Mouse (Mus musculus) lung, embryonic 16.5 days (tissue): Measurements from ENCODE around the gene Sparc. TPM values are rescaled to one million over a fixed set of nuclear protein-coding genes. Genes with fewer than 3 reads are reported as not detected.
A peak's percentile ranks its signal among the peaks of the same experiment; 100 is the strongest.

Experiments
- ATAC-seq: fragments of 200-750 bp; cut with Nextera tagmentation; 2 replicates; pipeline ENCODE4 v1.8.0; 2017; ENCODE audit warnings: low read depth, mild to moderate bottlenecking, moderate library complexity
- H3K27ac ChIP-seq: fragments of 300-500 bp; sonication (generic); 2 replicates; pipeline ENCODE4 v1.5.1; 2014; ENCODE audit warnings: mild to moderate bottlenecking, control low read depth, low read length
- H3K27me3 ChIP-seq: fragments of 300-500 bp; sonication (generic); 2 replicates; pipeline ENCODE4 v1.6.1; 2014; ENCODE audit warnings: low read depth, low read length, mixed read lengths; ENCODE audit not compliant: control insufficient read depth, insufficient read depth
- H3K36me3 ChIP-seq: fragments of 300-500 bp; sonication (generic); 2 replicates; pipeline ENCODE4 v1.6.1; 2014; ENCODE audit warnings: low read length; ENCODE audit not compliant: control insufficient read depth, insufficient read depth
- H3K4me1 ChIP-seq: fragments of 300-500 bp; sonication (generic); replicated peaks from 2 replicates; pipeline ENCODE4 v1.6.1; 2014; ENCODE audit warnings: low read length, mixed read lengths; ENCODE audit not compliant: control insufficient read depth, insufficient read depth
- H3K4me2 ChIP-seq: fragments of 300-500 bp; sonication (generic); 2 replicates; pipeline ENCODE4 v1.6.1; 2014; ENCODE audit warnings: low read depth, low read length, control low read depth
- H3K4me3 ChIP-seq: fragments of 300-500 bp; sonication (generic); 2 replicates; pipeline ENCODE4 v1.5.1; 2014; ENCODE audit warnings: mild to moderate bottlenecking, low read length, control low read depth
- H3K9ac ChIP-seq: fragments of 300-500 bp; sonication (generic); 2 replicates; pipeline ENCODE4 v1.6.1; 2014; ENCODE audit warnings: low read length, control low read depth
- H3K9me3 ChIP-seq: fragments of 300-500 bp; sonication (generic); 2 replicates; pipeline ENCODE4 v1.6.1; 2016; ENCODE audit warnings: low read length; ENCODE audit not compliant: control insufficient read depth
- WGBS: fragments of 180-500 bp; shearing (Covaris S2); extraction: QIAGEN DNeasy Blood & Tissue Kit; methylation state at CpG from one replicate; pipeline ENCODE4 v1.1.7; 2014; 5-methylcytosine and 5-hydroxymethylcytosine counted together
- polyA plus RNA-seq: library from polyadenylated mRNA; unstranded; fragments of >200 nt; fragmentation: Nextera tagmentation; extraction: Ambion mirVana; gene quantifications from 2 replicates; pipeline ENCODE4 v1.2.1, GENCODE M21; 2015

Sparc gene
- polyA plus RNA-seq, 1 experiment from 2014 or later, result 2,256 TPM

GRCm38 (mm10) chr11:55414314-55414713 is 8.7 kb downstream of the Sparc start:
- peaks cover 58% of the 10 kb centered on the region for H3K4me1 ChIP-seq
- no peaks in the 10 kb centered on the region for H3K9me3 ChIP-seq
- peak overlapping the region; percentile 67 for H3K27ac ChIP-seq
- peaks cover 8% of the 10 kb centered on the region for H3K36me3 ChIP-seq
- H3K9ac ChIP-seq, result no peak overlapping the region
- H3K4me3 ChIP-seq, result no peak overlapping the region
- H3K27me3 ChIP-seq, result no peaks in the 10 kb centered on the region
- ATAC-seq, result peak; percentile 32
- H3K4me2 ChIP-seq, result peak overlapping the region; percentile 38
- 38% methylated on average over 5 of the region's 5 CpGs for WGBS

GRCm38 (mm10) chr11:55413416-55413796 is 9.6 kb downstream of the Sparc start:
- H3K9me3 ChIP-seq, result no peaks in the 10 kb centered on the region
- H3K27me3 ChIP-seq, result no peaks in the 10 kb centered on the region
- no peak overlapping the region for H3K4me2 ChIP-seq
- ATAC-seq, result no peak
- no peak overlapping the region for H3K4me3 ChIP-seq
- H3K27ac ChIP-seq, result no peak overlapping the region
- no peak overlapping the region for H3K9ac ChIP-seq
- H3K4me1 ChIP-seq, result peaks cover 58% of the 10 kb centered on the region
- H3K36me3 ChIP-seq, result peaks cover 17% of the 10 kb centered on the region
- WGBS, result 82% methylated on average over 2 of the region's 2 CpGs

- Histone ChIP-seq H3K9ac (no peak overlapping the region), H3K9me3 (no peaks in the 10 kb centered on the region), H3K27ac (no peak overlapping the region), H3K27me3 (no peaks in the 10 kb centered on the region), H3K4me3 (no peak overlapping the region), H3K4me1 (peaks cover 58% of the 10 kb centered on the region), H3K36me3 (peaks cover 22% of the 10 kb centered on the region), H3K4me2 (no peak overlapping the region)
- WGBS, result 89% methylated on average over 10 of the region's 10 CpGs
- no peak for ATAC-seq
Measured at GRCm38 (mm10) chr11:55412680-55413415, 10.1 kb downstream of the Sparc start.

- H3K9me3 ChIP-seq, result no peaks in the 10 kb centered on the region
- no peak overlapping the region for H3K9ac ChIP-seq
- H3K4me2 ChIP-seq, result no peak overlapping the region
- ATAC-seq, result no peak
- whole genome bisulfite sequencing, result 71% methylated on average over 7 of the region's 7 CpGs
- H3K4me1 ChIP-seq, result peaks cover 54% of the 10 kb centered on the region
- H3K27me3 ChIP-seq, result no peaks in the 10 kb centered on the region
- peak overlapping the region; percentile 62 for H3K27ac ChIP-seq
- H3K36me3 ChIP-seq, result peaks cover 30% of the 10 kb centered on the region
- H3K4me3 ChIP-seq, result no peak overlapping the region
Measured at GRCm38 (mm10) chr11:55412034-55412433, 10.9 kb downstream of the Sparc start.

- Histone ChIP-seq H3K9me3 (no peaks in the 10 kb centered on the region), H3K36me3 (peaks cover 44% of the 10 kb centered on the region)
Measured at GRCm38 (mm10) chr11:55410502-55410901, 12.5 kb downstream of the Sparc start.

GRCm38 (mm10) chr11:55410005-55410404 is 13.0 kb downstream of the Sparc start:
- Histone ChIP-seq H3K27me3 (no peaks in the 10 kb centered on the region), H3K27ac (peak overlapping the region; percentile 62), H3K9me3 (no peaks in the 10 kb centered on the region), H3K36me3 (peaks cover 49% of the 10 kb centered on the region), H3K4me1 (peaks cover 51% of the 10 kb centered on the region), H3K4me2 (no peak overlapping the region), H3K4me3 (no peak overlapping the region), H3K9ac (no peak overlapping the region)
- ATAC-seq, result no peak
- 63% methylated on average over 3 of the region's 3 CpGs for WGBS

More at GRCm38 (mm10) chr11:55410502-55410901, 12.5 kb downstream of the Sparc start:
- ATAC-seq, result no peak
- no peak overlapping the region for H3K4me3 ChIP-seq
- H3K4me2 ChIP-seq, result no peak overlapping the region
- H3K27ac ChIP-seq, result peak overlapping the region; percentile 62
- no peak overlapping the region for H3K9ac ChIP-seq
- H3K27me3 ChIP-seq, result no peaks in the 10 kb centered on the region
- 43% methylated on average over 3 of the region's 3 CpGs for WGBS
- H3K4me1 ChIP-seq, result peaks cover 51% of the 10 kb centered on the region

GRCm38 (mm10) chr11:55407133-55407532 is 15.8 kb downstream of the Sparc start:
- peaks cover 73% of the 10 kb centered on the region for H3K36me3 ChIP-seq
- H3K9ac ChIP-seq, result no peak overlapping the region
- no peak overlapping the region for H3K4me3 ChIP-seq
- no peak overlapping the region for H3K4me2 ChIP-seq
- no peaks in the 10 kb centered on the region for H3K27me3 ChIP-seq
- ATAC-seq, result no peak
- H3K4me1 ChIP-seq, result peaks cover 31% of the 10 kb centered on the region
- no peaks in the 10 kb centered on the region for H3K9me3 ChIP-seq
- 75% methylated on average over 4 of the region's 4 CpGs for WGBS
- peak overlapping the region; percentile 90 for H3K27ac ChIP-seq

- Histone ChIP-seq H3K27ac (peak overlapping the region; percentile 90), H3K4me3 (no peak overlapping the region), H3K27me3 (no peaks in the 10 kb centered on the region), H3K36me3 (peaks cover 84% of the 10 kb centered on the region), H3K4me2 (no peak overlapping the region), H3K4me1 (peaks cover 20% of the 10 kb centered on the region), H3K9ac (peak overlapping the region; percentile 12; the same call in 1 of the 2 replicates), H3K9me3 (no peaks in the 10 kb centered on the region)
- WGBS, result 45% methylated on average over 8 of the region's 8 CpGs
- ATAC-seq, result peak; percentile 88
Measured at GRCm38 (mm10) chr11:55405601-55406469, 17.1 kb downstream of the Sparc start.
